Mouse (Mus musculus): ENCODE measurements around the gene Ptpn14. TPM values are rescaled to one million over a fixed set of nuclear protein-coding genes. Genes with fewer than 3 reads are reported as not detected.

Ptpn14 gene
- polyA plus RNA-seq, 1 experiment from 2014 or later: 9.6 TPM

DNA sequence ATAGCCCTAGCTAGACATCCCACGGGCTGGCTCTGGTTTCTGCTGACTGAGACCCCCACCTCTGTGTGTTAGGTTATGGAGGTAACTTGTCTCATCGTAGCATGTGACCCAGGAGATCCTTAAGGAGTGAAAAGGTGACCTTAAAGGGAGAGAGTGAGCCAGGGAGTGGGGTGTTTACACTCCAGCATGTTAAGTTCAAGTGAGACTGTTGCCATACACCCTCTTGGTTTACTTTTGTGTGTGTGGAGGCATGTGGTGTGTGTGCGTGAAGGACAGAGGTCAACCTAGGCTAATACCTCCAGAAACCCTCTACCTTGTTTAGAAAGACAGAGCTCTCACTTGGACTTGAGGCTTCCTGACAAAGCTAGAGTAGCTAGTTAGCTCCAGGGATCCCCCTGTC is 42.4 kb downstream of the Ptpn14 start:
- no peak for ATAC-seq (replicated peaks; ENCODE audit: extremely low read depth, insufficient read depth, low FRiP score)
- no peak overlapping the region for H3K4me3 ChIP-seq (ENCODE audit: low read length)
- no peak overlapping the region for H3K27ac ChIP-seq (ENCODE audit: low read length)
- 89% methylated on average over 3 of the region's 3 CpGs for WGBS
- no peaks in the 10 kb centered on the region for H3K36me3 ChIP-seq (ENCODE audit: control insufficient read depth, insufficient read depth)
- H3K4me1 ChIP-seq (ENCODE audit: control insufficient read depth, insufficient read depth, low read length): peaks cover 52% of the 10 kb centered on the region
- no peaks in the 10 kb centered on the region for H3K27me3 ChIP-seq (ENCODE audit: control insufficient read depth, insufficient read depth, low read length)
- H3K9ac ChIP-seq (ENCODE audit: low read length): no peak overlapping the region
- H3K4me2 ChIP-seq (ENCODE audit: low read depth, low read length): no peak overlapping the region
- H3K9me3 ChIP-seq (replicated peaks; ENCODE audit: control insufficient read depth, low read length): no peaks in the 10 kb centered on the region

DNA sequence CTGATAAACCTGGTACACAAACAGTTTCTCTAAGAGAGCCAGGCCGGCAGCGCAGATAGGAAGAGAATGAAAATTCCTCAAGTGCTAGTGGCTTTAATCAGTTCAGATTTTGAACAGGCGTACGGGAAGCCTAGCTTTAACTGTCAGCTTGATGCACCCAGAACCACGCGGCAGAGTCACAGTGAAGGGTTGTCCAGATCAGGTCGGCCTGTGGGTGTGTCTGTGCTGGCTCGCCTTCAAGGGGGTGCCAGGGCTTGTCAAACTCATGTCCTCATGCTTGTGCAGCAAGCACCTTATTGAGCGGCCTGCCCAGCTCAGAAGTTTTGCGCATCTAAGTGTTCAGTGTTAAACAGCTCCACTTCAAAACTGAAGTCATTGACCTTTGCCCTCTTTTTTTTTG is 44.6 kb downstream of the Ptpn14 start:
- WGBS: 33% methylated on average over 10 of the region's 10 CpGs
- peaks cover 46% of the 10 kb centered on the region for H3K4me1 ChIP-seq (ENCODE audit: control insufficient read depth, insufficient read depth, low read length)
- ATAC-seq (replicated peaks; ENCODE audit: extremely low read depth, insufficient read depth, low FRiP score): peak; percentile 61; the same call in 1 of the 2 replicates

DNA sequence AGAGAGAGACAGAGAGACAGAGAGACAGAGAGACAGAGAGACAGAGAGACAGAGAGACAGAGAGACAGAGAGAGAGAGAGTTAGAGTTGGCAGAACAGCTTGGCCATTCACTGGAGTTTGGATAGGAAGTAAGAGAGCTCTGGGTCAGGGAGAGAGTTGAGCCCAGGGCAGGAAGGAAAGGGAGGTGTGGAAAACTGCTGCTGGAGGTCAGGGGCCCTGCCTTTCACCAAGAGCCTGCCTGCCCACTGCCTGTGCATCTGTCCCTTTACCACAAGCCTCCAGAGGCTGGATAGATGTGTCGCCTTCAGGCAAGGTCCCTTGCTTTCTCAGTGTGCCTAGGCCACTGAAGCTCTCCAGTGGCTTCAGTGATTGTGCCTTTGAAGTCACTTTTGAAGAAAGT is 46.7 kb downstream of the Ptpn14 start:
- peak overlapping the region; percentile 29 for H3K4me3 ChIP-seq (ENCODE audit: low read length)
- no peaks in the 10 kb centered on the region for H3K27me3 ChIP-seq (ENCODE audit: control insufficient read depth, insufficient read depth, low read length)
- WGBS: 44% methylated on average over 1 of the region's 1 CpGs
- no peaks in the 10 kb centered on the region for H3K36me3 ChIP-seq (ENCODE audit: control insufficient read depth, insufficient read depth)
- H3K4me1 ChIP-seq (ENCODE audit: control insufficient read depth, insufficient read depth, low read length): peaks cover 49% of the 10 kb centered on the region
- no peaks in the 10 kb centered on the region for H3K9me3 ChIP-seq (replicated peaks; ENCODE audit: control insufficient read depth, low read length)
- peak overlapping the region; percentile 14 for H3K9ac ChIP-seq (ENCODE audit: low read length)
- ATAC-seq (replicated peaks; ENCODE audit: extremely low read depth, insufficient read depth, low FRiP score): no peak
- H3K4me2 ChIP-seq (ENCODE audit: low read depth, low read length): peak overlapping the region; percentile 5; the same call in 1 of the 2 replicates
- H3K27ac ChIP-seq (ENCODE audit: low read length): peak overlapping the region; percentile 41

More for the DNA sequence above, 44.6 kb downstream of the Ptpn14 start:
- no peak overlapping the region for H3K4me3 ChIP-seq (ENCODE audit: low read length)
- no peak overlapping the region for H3K27ac ChIP-seq (ENCODE audit: low read length)
- no peaks in the 10 kb centered on the region for H3K36me3 ChIP-seq (ENCODE audit: control insufficient read depth, insufficient read depth)
- H3K9me3 ChIP-seq (replicated peaks; ENCODE audit: control insufficient read depth, low read length): no peaks in the 10 kb centered on the region
- H3K4me2 ChIP-seq (ENCODE audit: low read depth, low read length): no peak overlapping the region
- no peak overlapping the region for H3K9ac ChIP-seq (ENCODE audit: low read length)
- no peaks in the 10 kb centered on the region for H3K27me3 ChIP-seq (ENCODE audit: control insufficient read depth, insufficient read depth, low read length)

DNA sequence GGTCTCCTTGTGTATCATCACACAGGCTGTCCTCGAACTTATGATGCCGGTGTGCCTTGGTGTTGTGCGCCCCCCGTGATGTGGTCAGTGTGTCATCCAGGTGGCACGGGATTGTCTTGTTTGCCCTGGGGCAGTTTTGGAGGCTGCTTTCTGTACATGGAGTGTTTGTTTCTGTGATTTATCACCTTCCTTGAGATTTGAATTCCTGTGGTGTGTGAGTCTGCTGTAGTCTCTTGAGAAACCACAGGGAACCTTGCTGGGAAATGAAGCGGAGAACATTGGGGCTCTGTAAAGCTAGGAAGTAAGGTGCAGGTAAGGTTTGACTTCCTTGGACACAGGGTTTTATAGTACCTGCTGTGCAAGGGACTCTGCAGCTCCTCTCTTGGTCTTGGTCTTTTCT is 49.1 kb downstream of the Ptpn14 start:
- Histone ChIP-seq H3K4me1 (ENCODE audit: control insufficient read depth, insufficient read depth, low read length) (peaks cover 60% of the 10 kb centered on the region), H3K27me3 (ENCODE audit: control insufficient read depth, insufficient read depth, low read length) (no peaks in the 10 kb centered on the region), H3K9ac (ENCODE audit: low read length) (no peak overlapping the region), H3K4me3 (ENCODE audit: low read length) (no peak overlapping the region), H3K36me3 (ENCODE audit: control insufficient read depth, insufficient read depth) (no peaks in the 10 kb centered on the region), H3K9me3 (replicated peaks; ENCODE audit: control insufficient read depth, low read length) (no peaks in the 10 kb centered on the region), H3K4me2 (ENCODE audit: low read depth, low read length) (no peak overlapping the region; the same call in 1 of the 2 replicates), H3K27ac (ENCODE audit: low read length) (no peak overlapping the region)
- 72% methylated on average over 6 of the region's 6 CpGs for WGBS
- no peak for ATAC-seq (replicated peaks; ENCODE audit: extremely low read depth, insufficient read depth, low FRiP score)

DNA sequence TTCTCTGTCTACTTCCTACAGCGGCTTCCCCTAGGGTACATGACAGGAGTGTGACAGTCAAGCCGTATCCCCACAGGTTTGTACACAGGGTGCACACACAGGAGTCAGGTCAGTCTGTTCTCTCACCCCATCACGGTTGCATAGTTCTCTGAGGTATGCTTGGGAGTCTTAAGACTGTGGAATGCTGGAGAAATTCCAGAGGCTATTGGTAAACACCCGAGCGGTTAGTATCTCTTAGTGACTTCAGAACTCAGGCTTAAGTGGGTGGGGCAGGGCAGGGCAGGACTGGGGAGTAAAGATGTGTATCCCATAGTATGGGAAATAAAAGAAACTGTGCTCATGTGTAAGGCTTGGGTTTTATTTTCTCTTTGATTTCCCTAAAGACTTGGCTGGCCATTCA is 50.3 kb downstream of the Ptpn14 start:
- no peak for ATAC-seq (replicated peaks; ENCODE audit: extremely low read depth, insufficient read depth, low FRiP score)
- H3K4me1 ChIP-seq (ENCODE audit: control insufficient read depth, insufficient read depth, low read length): peaks cover 59% of the 10 kb centered on the region

DNA sequence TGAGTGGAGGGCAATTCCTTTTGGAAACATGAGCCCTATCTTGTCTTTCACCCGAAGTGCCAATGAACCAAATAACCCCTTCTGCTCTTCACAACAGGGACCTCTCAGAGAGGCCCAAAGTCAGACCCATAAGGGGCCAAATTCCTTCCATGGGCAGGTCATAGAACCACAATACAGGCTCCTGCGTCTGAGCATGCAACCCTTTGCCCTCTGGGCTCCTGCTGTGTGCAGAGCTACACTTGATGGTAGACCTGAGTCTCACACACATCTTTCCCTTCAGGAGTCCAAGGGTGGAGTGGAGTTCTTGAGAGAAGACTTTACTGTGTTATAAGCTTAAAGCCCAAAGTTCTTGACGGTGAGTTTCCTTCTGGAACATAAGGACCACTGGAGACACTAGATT is 51.2 kb downstream of the Ptpn14 start:
- no peak overlapping the region for H3K27ac ChIP-seq (ENCODE audit: low read length)
- H3K4me1 ChIP-seq (ENCODE audit: control insufficient read depth, insufficient read depth, low read length): peaks cover 54% of the 10 kb centered on the region
- 45% methylated on average over 3 of the region's 3 CpGs for WGBS
- H3K4me2 ChIP-seq (ENCODE audit: low read depth, low read length): no peak overlapping the region
- H3K4me3 ChIP-seq (ENCODE audit: low read length): no peak overlapping the region
- ATAC-seq (replicated peaks; ENCODE audit: extremely low read depth, insufficient read depth, low FRiP score): no peak
- no peak overlapping the region for H3K9ac ChIP-seq (ENCODE audit: low read length)
- no peaks in the 10 kb centered on the region for H3K36me3 ChIP-seq (ENCODE audit: control insufficient read depth, insufficient read depth)
- no peaks in the 10 kb centered on the region for H3K27me3 ChIP-seq (ENCODE audit: control insufficient read depth, insufficient read depth, low read length)
- no peaks in the 10 kb centered on the region for H3K9me3 ChIP-seq (replicated peaks; ENCODE audit: control insufficient read depth, low read length)

More for the DNA sequence above, 50.3 kb downstream of the Ptpn14 start:
- H3K4me2 ChIP-seq (ENCODE audit: low read depth, low read length): no peak overlapping the region
- no peaks in the 10 kb centered on the region for H3K9me3 ChIP-seq (replicated peaks; ENCODE audit: control insufficient read depth, low read length)
- H3K4me3 ChIP-seq (ENCODE audit: low read length): no peak overlapping the region
- no peaks in the 10 kb centered on the region for H3K27me3 ChIP-seq (ENCODE audit: control insufficient read depth, insufficient read depth, low read length)
- WGBS: 27% methylated on average over 5 of the region's 5 CpGs
- no peaks in the 10 kb centered on the region for H3K36me3 ChIP-seq (ENCODE audit: control insufficient read depth, insufficient read depth)
- no peak overlapping the region for H3K9ac ChIP-seq (ENCODE audit: low read length)
- H3K27ac ChIP-seq (ENCODE audit: low read length): no peak overlapping the region

DNA sequence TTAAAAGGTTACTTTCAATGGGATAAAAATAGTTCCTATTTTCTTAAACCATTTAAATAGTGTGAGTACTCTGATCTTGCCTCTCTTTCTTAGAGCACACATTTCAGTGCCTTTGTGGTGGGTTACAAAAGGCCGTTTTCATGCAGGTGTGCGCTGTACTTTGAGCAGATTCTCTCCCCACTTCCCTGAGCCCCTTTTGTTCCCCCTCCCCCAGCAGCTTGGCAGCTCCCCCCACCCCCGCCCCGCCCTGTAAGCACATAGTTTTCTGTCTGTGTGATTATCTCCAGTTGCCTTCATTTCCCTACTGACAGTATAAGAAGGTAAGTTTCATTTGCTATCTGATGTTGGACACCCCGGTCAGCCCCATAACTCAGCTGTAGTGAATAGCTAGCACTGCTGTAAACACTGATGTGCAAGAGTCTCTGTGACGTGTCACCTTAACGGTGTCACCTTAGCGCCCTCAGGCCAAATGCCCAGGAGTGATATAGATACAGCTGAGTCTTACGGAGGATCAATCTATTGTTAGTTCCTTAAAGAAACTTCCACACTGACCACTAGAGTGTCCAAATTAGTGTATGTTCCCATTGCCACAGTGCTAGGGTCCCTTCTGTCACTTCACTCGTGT is 53.8 kb downstream of the Ptpn14 start:
- WGBS: 58% methylated on average over 10 of the region's 10 CpGs
- H3K27ac ChIP-seq (ENCODE audit: low read length): peak overlapping the region; percentile 24; the same call in 1 of the 2 replicates
- no peak overlapping the region for H3K9ac ChIP-seq (ENCODE audit: low read length)

DNA sequence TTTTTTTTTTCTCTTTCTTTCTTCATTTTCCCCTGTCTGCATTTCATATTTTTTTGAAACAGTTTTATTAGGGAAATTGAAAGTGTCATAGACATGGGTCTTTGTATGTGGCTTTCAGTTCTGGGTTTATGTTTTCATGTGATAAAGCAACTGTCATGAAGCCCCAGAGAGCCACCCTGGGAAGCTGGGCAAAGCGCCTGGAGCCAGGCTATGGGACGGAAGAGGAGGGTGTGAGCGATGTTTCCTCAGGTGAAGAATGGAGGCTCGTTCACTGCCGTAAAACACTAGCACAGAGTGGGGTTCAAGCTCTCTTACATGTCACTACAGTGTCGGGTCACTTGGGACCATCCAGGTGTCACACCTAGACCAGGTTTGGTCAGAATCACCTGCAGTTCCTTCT is 54.6 kb downstream of the Ptpn14 start:
- Histone ChIP-seq H3K4me1 (ENCODE audit: control insufficient read depth, insufficient read depth, low read length) (peaks cover 57% of the 10 kb centered on the region), H3K27me3 (ENCODE audit: control insufficient read depth, insufficient read depth, low read length) (no peaks in the 10 kb centered on the region), H3K9me3 (replicated peaks; ENCODE audit: control insufficient read depth, low read length) (no peaks in the 10 kb centered on the region), H3K9ac (ENCODE audit: low read length) (0 out of 2 replicates have a peak overlapping the region, but pooled peaks have one; percentile 16), H3K27ac (ENCODE audit: low read length) (no peak overlapping the region; the same call in 1 of the 2 replicates), H3K36me3 (ENCODE audit: control insufficient read depth, insufficient read depth) (no peaks in the 10 kb centered on the region), H3K4me2 (ENCODE audit: low read depth, low read length) (peak overlapping the region; percentile 46), H3K4me3 (ENCODE audit: low read length) (peak overlapping the region; percentile 23)
- ATAC-seq (replicated peaks; ENCODE audit: extremely low read depth, insufficient read depth, low FRiP score): no peak; the same call in 1 of the 2 replicates
- 55% methylated on average over 6 of the region's 6 CpGs for WGBS

More for the DNA sequence above, 53.8 kb downstream of the Ptpn14 start:
- ATAC-seq (replicated peaks; ENCODE audit: extremely low read depth, insufficient read depth, low FRiP score): no peak
- Histone ChIP-seq H3K4me3 (ENCODE audit: low read length) (no peak overlapping the region), H3K4me2 (ENCODE audit: low read depth, low read length) (peak overlapping the region; percentile 17; the same call in 1 of the 2 replicates), H3K27me3 (ENCODE audit: control insufficient read depth, insufficient read depth, low read length) (no peaks in the 10 kb centered on the region), H3K36me3 (ENCODE audit: control insufficient read depth, insufficient read depth) (no peaks in the 10 kb centered on the region), H3K9me3 (replicated peaks; ENCODE audit: control insufficient read depth, low read length) (no peaks in the 10 kb centered on the region), H3K4me1 (ENCODE audit: control insufficient read depth, insufficient read depth, low read length) (peaks cover 59% of the 10 kb centered on the region)

DNA sequence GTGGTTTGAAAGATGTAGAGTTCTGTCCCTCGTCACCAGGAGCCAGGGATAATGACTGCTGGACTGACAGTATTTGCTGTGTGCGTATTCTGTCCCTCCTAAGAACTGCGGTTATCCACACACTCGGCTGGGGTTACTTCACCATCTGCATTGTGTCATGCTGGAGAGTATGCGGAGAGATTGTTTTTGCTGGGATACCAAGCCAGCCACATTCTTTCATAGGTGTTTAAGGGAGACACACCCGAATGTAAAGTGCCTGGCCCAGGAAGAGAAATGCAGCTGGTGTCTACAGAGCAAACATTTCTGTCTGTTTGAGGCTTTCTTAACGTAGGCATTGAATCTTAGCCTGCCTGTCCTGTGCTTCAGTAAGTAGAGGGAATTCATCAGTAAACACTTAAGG is 56.4 kb downstream of the Ptpn14 start:
- Histone ChIP-seq H3K27me3 (ENCODE audit: control insufficient read depth, insufficient read depth, low read length) (no peaks in the 10 kb centered on the region), H3K9ac (ENCODE audit: low read length) (no peak overlapping the region), H3K4me2 (ENCODE audit: low read depth, low read length) (no peak overlapping the region), H3K27ac (ENCODE audit: low read length) (0 out of 2 replicates have a peak overlapping the region, but pooled peaks have one; percentile 9), H3K4me1 (ENCODE audit: control insufficient read depth, insufficient read depth, low read length) (peaks cover 46% of the 10 kb centered on the region), H3K4me3 (ENCODE audit: low read length) (no peak overlapping the region), H3K36me3 (ENCODE audit: control insufficient read depth, insufficient read depth) (no peaks in the 10 kb centered on the region), H3K9me3 (replicated peaks; ENCODE audit: control insufficient read depth, low read length) (no peaks in the 10 kb centered on the region)
- ATAC-seq (replicated peaks; ENCODE audit: extremely low read depth, insufficient read depth, low FRiP score): no peak
- 41% methylated on average over 7 of the region's 7 CpGs for WGBS
